In the genomic region with DNA sequence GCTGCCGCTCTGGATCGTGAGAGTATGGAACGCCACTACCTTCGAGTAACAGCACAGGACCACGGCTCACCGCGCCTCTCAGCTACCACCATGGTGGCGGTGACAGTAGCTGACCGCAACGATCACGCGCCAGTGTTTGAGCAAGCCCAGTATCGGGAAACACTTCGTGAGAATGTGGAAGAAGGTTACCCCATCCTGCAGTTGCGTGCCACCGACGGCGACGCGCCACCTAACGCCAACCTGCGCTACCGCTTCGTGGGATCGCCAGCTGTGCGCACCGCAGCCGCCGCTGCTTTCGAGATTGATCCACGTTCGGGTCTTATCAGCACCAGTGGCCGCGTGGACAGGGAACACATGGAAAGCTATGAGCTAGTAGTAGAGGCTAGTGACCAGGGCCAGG, we compare ENCODE assay signal across 8 mouse cellular contexts. TPM values are rescaled to one million over a fixed set of nuclear protein-coding genes. Genes with fewer than 3 reads are reported as not detected.
A peak's percentile ranks its signal among the peaks of the same experiment; 100 is the strongest.
DNase-seq lines count a peak whose midpoint lies in the region; ATAC-seq and TF ChIP-seq lines count a peak whose summit lies in the region.

No protein-coding gene starts in this region.

- TF ChIP-seq EP300 in heart, postnatal 0 days (IDR thresholded peaks at IDR 0.05; ENCODE audit: low read depth) = no peak

- DNase-seq in heart, postnatal 0 days (ENCODE audit: low spot score) = no peak
- no peak for DNase-seq in heart, postnatal 25 days (ENCODE audit: low spot score)
- no peak for DNase-seq in embryonic facial prominence, embryonic 10.5 days (ENCODE audit: low spot score)
- DNase-seq in midbrain, postnatal 0 days (ENCODE audit: low spot score) = peak; percentile 5
- no peak for DNase-seq in embryo, embryonic 11 days
- DNase-seq in MN1 (ENCODE audit: low spot score) = no peak
- DNase-seq in layer of hippocampus, adult 18-20 months (ENCODE audit: low spot score in 2 of 2) = no peak

- ATAC-seq in heart, postnatal 0 days (ENCODE audit: insufficient read depth, low read depth) = no peak
- ATAC-seq in intestine, embryonic 16.5 days = no peak; the same call in 1 of the 2 replicates
- ATAC-seq in midbrain, postnatal 0 days (ENCODE audit: low FRiP score) = no peak

- peaks cover 10% of the 10 kb centered on the region for H3K4me1 ChIP-seq in heart, postnatal 0 days (ENCODE audit: control insufficient read depth, insufficient read depth)
- H3K4me1 ChIP-seq in embryonic facial prominence, embryonic 10.5 days = peaks cover 51% of the 10 kb centered on the region
- peaks cover 18% of the 10 kb centered on the region for H3K4me1 ChIP-seq in intestine, embryonic 16.5 days (ENCODE audit: control insufficient read depth, insufficient read depth, low read length)
- H3K4me1 ChIP-seq in midbrain, postnatal 0 days (ENCODE audit: insufficient read depth, low read length) = peaks cover 8% of the 10 kb centered on the region

- H3K4me2 ChIP-seq in heart, postnatal 0 days (ENCODE audit: low read depth, low read length) = peak overlapping the region; percentile 58
- peak overlapping the region; percentile 56 for H3K4me2 ChIP-seq in intestine, embryonic 16.5 days (ENCODE audit: low read depth, low read length)
- H3K4me2 ChIP-seq in midbrain, postnatal 0 days (ENCODE audit: low read depth, low read length, poor library complexity, severe bottlenecking) = peak overlapping the region; percentile 83

- no peak for TF ChIP-seq CTCF in heart, postnatal 0 days (IDR thresholded peaks at IDR 0.05; ENCODE audit: low read depth)
- no peak for TF ChIP-seq CTCF in midbrain, postnatal 0 days (IDR thresholded peaks at IDR 0.05)

- intact Hi-C loops in heart, postnatal 25 days (cut with DNase I) = loop anchor here (2.0 kb wide), 1 partner anchor 19 kb away; a partner anchor contains a TSS

- H3K9ac ChIP-seq in heart, postnatal 0 days (replicated peaks; ENCODE audit: low read depth, low read length) = no peak overlapping the region
- no peak overlapping the region for H3K9ac ChIP-seq in intestine, embryonic 16.5 days (ENCODE audit: low read depth, low read length)
- H3K9ac ChIP-seq in midbrain, postnatal 0 days (replicated peaks; ENCODE audit: low read length, poor library complexity, severe bottlenecking) = peak overlapping the region; percentile 92; the same call in 1 of the 2 replicates

- no peak overlapping the region for H3K27ac ChIP-seq in heart, postnatal 0 days (ENCODE audit: low read depth)
- no peak overlapping the region for H3K27ac ChIP-seq in embryonic facial prominence, embryonic 10.5 days (replicated peaks)
- no peak overlapping the region for H3K27ac ChIP-seq in intestine, embryonic 16.5 days (ENCODE audit: low read length)
- H3K27ac ChIP-seq in midbrain, postnatal 0 days (ENCODE audit: low read depth, low read length) = peak overlapping the region; percentile 85

- no peaks in the 10 kb centered on the region for H3K36me3 ChIP-seq in heart, postnatal 0 days (replicated peaks; ENCODE audit: control insufficient read depth, insufficient read depth, low read length)
- H3K36me3 ChIP-seq in embryonic facial prominence, embryonic 10.5 days (replicated peaks) = no peaks in the 10 kb centered on the region
- H3K36me3 ChIP-seq in intestine, embryonic 16.5 days (ENCODE audit: control insufficient read depth, insufficient read depth, low read length) = no peaks in the 10 kb centered on the region
- peaks cover 27% of the 10 kb centered on the region for H3K36me3 ChIP-seq in midbrain, postnatal 0 days (ENCODE audit: insufficient read depth, low read length)

- H3K9me3 ChIP-seq in heart, postnatal 0 days (replicated peaks; ENCODE audit: control insufficient read depth, low read length) = no peaks in the 10 kb centered on the region
- H3K9me3 ChIP-seq in embryonic facial prominence, embryonic 10.5 days = no peaks in the 10 kb centered on the region
- no peaks in the 10 kb centered on the region for H3K9me3 ChIP-seq in intestine, embryonic 16.5 days (ENCODE audit: control insufficient read depth, low read length)
- H3K9me3 ChIP-seq in midbrain, postnatal 0 days (ENCODE audit: low read length) = no peaks in the 10 kb centered on the region

- peaks cover 91% of the 10 kb centered on the region for H3K27me3 ChIP-seq in heart, postnatal 0 days (ENCODE audit: control insufficient read depth, insufficient read depth, low read length)
- H3K27me3 ChIP-seq in embryonic facial prominence, embryonic 10.5 days (replicated peaks; ENCODE audit: low read depth, poor library complexity, severe bottlenecking) = peaks cover 100% of the 10 kb centered on the region
- H3K27me3 ChIP-seq in intestine, embryonic 16.5 days (replicated peaks; ENCODE audit: control insufficient read depth, insufficient read depth, low read length) = peaks cover 69% of the 10 kb centered on the region
- H3K27me3 ChIP-seq in midbrain, postnatal 0 days (ENCODE audit: insufficient read depth, low read length) = no peaks in the 10 kb centered on the region

- H3K4me3 ChIP-seq in heart, postnatal 0 days (ENCODE audit: low read depth, low read length) = peak overlapping the region; percentile 35
- H3K4me3 ChIP-seq in embryonic facial prominence, embryonic 10.5 days = peak overlapping the region; percentile 64
- H3K4me3 ChIP-seq in intestine, embryonic 16.5 days (ENCODE audit: low read length) = peak overlapping the region; percentile 34
- H3K4me3 ChIP-seq in midbrain, postnatal 0 days (ENCODE audit: low read depth, low read length) = peak overlapping the region; percentile 78

- 5% methylated on average over 34 of the region's 34 CpGs for WGBS in heart, postnatal 0 days
- 16% methylated on average over 34 of the region's 34 CpGs for WGBS in embryonic facial prominence, embryonic 10.5 days
- 10% methylated on average over 34 of the region's 34 CpGs for WGBS in intestine, embryonic 16.5 days
- 16% methylated on average over 34 of the region's 34 CpGs for WGBS in midbrain, postnatal 0 days

RNA-seq across cellular contexts. Expression of a gene that starts 1.3 kb away (rescaled TPM):
- total RNA-seq in heart, postnatal 0 days (2014; rRNA removed; ENCODE audit: low replicate concordance) = 0.08 TPM in 1 of 2 replicates, not detected in the other
- 0.14 TPM in 2 replicates for polyA plus RNA-seq in heart, postnatal 0 days (2015; fragmentation: Nextera tagmentation; extraction: Ambion mirVana)
- under 1 TPM; 0.03 to 0.23 TPM for total RNA-seq in heart, postnatal 25 days (2021)
- polyA plus RNA-seq in embryonic facial prominence, embryonic 10.5 days (2016; fragmentation: Nextera tagmentation; extraction: Ambion mirVana) = 1.6 and 1.7 TPM in 2 replicates
- polyA plus RNA-seq in intestine, embryonic 16.5 days (2015; fragmentation: Nextera tagmentation; extraction: Ambion mirVana) = 0.47 and 0.61 TPM in 2 replicates
- 61.7 and 76.3 TPM in 2 replicates for total RNA-seq in midbrain, postnatal 0 days (2014; rRNA removed)
- 7.2 and 7.4 TPM in 2 replicates for polyA plus RNA-seq in midbrain, postnatal 0 days (2015; fragmentation: Nextera tagmentation; extraction: Ambion mirVana)
- total RNA-seq in layer of hippocampus, adult 18-20 months (2021) = 10 to 100 TPM; 54.6 to 58.6 TPM

RNA-seq across cellular contexts. Expression of a gene that starts 19.3 kb away (rescaled TPM):
- 12.0 and 13.7 TPM in 2 replicates for total RNA-seq in heart, postnatal 0 days (2014; rRNA removed; ENCODE audit: low replicate concordance)
- polyA plus RNA-seq in heart, postnatal 0 days (2015; fragmentation: Nextera tagmentation; extraction: Ambion mirVana) = 8.8 and 10.0 TPM in 2 replicates
- total RNA-seq in heart, postnatal 25 days (2021) = 1 to 10 TPM; 7.9 to 8.3 TPM
- 14.8 and 15.0 TPM in 2 replicates for polyA plus RNA-seq in embryonic facial prominence, embryonic 10.5 days (2016; fragmentation: Nextera tagmentation; extraction: Ambion mirVana)
- 11.3 and 14.5 TPM in 2 replicates for polyA plus RNA-seq in intestine, embryonic 16.5 days (2015; fragmentation: Nextera tagmentation; extraction: Ambion mirVana)
- 30.1 and 83.4 TPM in 2 replicates for total RNA-seq in midbrain, postnatal 0 days (2014; rRNA removed)
- 25.7 and 32.5 TPM in 2 replicates for polyA plus RNA-seq in midbrain, postnatal 0 days (2015; fragmentation: Nextera tagmentation; extraction: Ambion mirVana)
- total RNA-seq in layer of hippocampus, adult 18-20 months (2021) = 10 to 100 TPM; 75.6 to 78.8 TPM

RNA-seq across cellular contexts. Expression of a gene that starts 25.6 kb away (rescaled TPM):
- 3.6 and 5.7 TPM in 2 replicates for total RNA-seq in heart, postnatal 0 days (2014; rRNA removed; ENCODE audit: low replicate concordance)
- 8.8 and 9.3 TPM in 2 replicates for polyA plus RNA-seq in heart, postnatal 0 days (2015; fragmentation: Nextera tagmentation; extraction: Ambion mirVana)
- total RNA-seq in heart, postnatal 25 days (2021) = 10 to 100 TPM; 27.4 to 28.7 TPM
- polyA plus RNA-seq in embryonic facial prominence, embryonic 10.5 days (2016; fragmentation: Nextera tagmentation; extraction: Ambion mirVana) = 13.3 and 14.0 TPM in 2 replicates
- polyA plus RNA-seq in intestine, embryonic 16.5 days (2015; fragmentation: Nextera tagmentation; extraction: Ambion mirVana) = 75.9 and 94.2 TPM in 2 replicates
- total RNA-seq in midbrain, postnatal 0 days (2014; rRNA removed) = 18.0 and 20.2 TPM in 2 replicates
- 23.8 and 24.6 TPM in 2 replicates for polyA plus RNA-seq in midbrain, postnatal 0 days (2015; fragmentation: Nextera tagmentation; extraction: Ambion mirVana)
- total RNA-seq in layer of hippocampus, adult 18-20 months (2021) = 10 to 100 TPM; 13.8 to 16.1 TPM

RNA-seq across cellular contexts. Expression of a gene that starts 43.9 kb away (rescaled TPM):
- 28.9 and 33.1 TPM in 2 replicates for total RNA-seq in heart, postnatal 0 days (2014; rRNA removed; ENCODE audit: low replicate concordance)
- 20.5 and 22.1 TPM in 2 replicates for polyA plus RNA-seq in heart, postnatal 0 days (2015; fragmentation: Nextera tagmentation; extraction: Ambion mirVana)
- total RNA-seq in heart, postnatal 25 days (2021) = 10 to 100 TPM; 21.1 to 26.4 TPM
- polyA plus RNA-seq in embryonic facial prominence, embryonic 10.5 days (2016; fragmentation: Nextera tagmentation; extraction: Ambion mirVana) = 94.0 and 103 TPM in 2 replicates
- 57.2 and 59.4 TPM in 2 replicates for polyA plus RNA-seq in intestine, embryonic 16.5 days (2015; fragmentation: Nextera tagmentation; extraction: Ambion mirVana)
- total RNA-seq in midbrain, postnatal 0 days (2014; rRNA removed) = 126 and 138 TPM in 2 replicates
- polyA plus RNA-seq in midbrain, postnatal 0 days (2015; fragmentation: Nextera tagmentation; extraction: Ambion mirVana) = 228 and 230 TPM in 2 replicates
- 100 to 1,000 TPM; 240 to 270 TPM for total RNA-seq in layer of hippocampus, adult 18-20 months (2021)

Comparison
In these comparisons a context has a peak if more than half of its experiments do, and no peak if none do; other contexts are left out.
1. RNA of a gene that starts 1.3 kb away (total RNA-seq): 61.7 to 76.3 TPM in midbrain, postnatal 0 days and 54.6 to 58.6 TPM in layer of hippocampus, adult 18-20 months; 0.03 to 0.23 TPM in heart, postnatal 25 days and 0.08 TPM in heart, postnatal 0 days; every median in the first group is over 10 times any median in the second.
2. Peak in every context shown above with its lines, with median percentiles within 50 percentile points of each other: H3K4me2 ChIP-seq and H3K4me3 ChIP-seq.